Mouse (Mus musculus): Measurements from ENCODE around the gene AI987944. TPM values are rescaled to one million over a fixed set of nuclear protein-coding genes. Genes with fewer than 3 reads are reported as not detected.

AI987944 gene
- total and polyA plus RNA-seq, 3 experiments: 8.3 to 18.5 (median 9.6) TPM

- no peak for TF ChIP-seq ZNF384 (IDR thresholded peaks at IDR 0.05; ENCODE audit: low read depth, low read length)
Observed at GRCm38 (mm10) chr7:41393048-41393971, at the start of gene AI987944 (continued).

- no peak overlapping the region; the same call in 1 of the 2 replicates for H3K4me2 ChIP-seq (ENCODE audit: insufficient read depth, low read depth, poor library complexity, severe bottlenecking)
- TF ChIP-seq MAX (IDR thresholded peaks at IDR 0.05; ENCODE audit: low read length): no peak
- no peak for TF ChIP-seq IRF4 (IDR thresholded peaks at IDR 0.05; ENCODE audit: low read depth, low read length)
- TF ChIP-seq PAX5 (IDR thresholded peaks at IDR 0.05; ENCODE audit: low read length): no peak
- no peak for TF ChIP-seq BHLHE40 (IDR thresholded peaks at IDR 0.05; ENCODE audit: low read depth, low read length)
- no peak for TF ChIP-seq MYC (IDR thresholded peaks at IDR 0.05; ENCODE audit: low read depth, low read length)
- TF ChIP-seq CTCF (conservative IDR thresholded peaks at IDR 0.05 in 1 of 2, IDR thresholded peaks at IDR 0.05 in 1 of 2; ENCODE audit: low read depth in 2 of 2, low read length in 2 of 2): no peak
- no peak for TF ChIP-seq EP300 (IDR thresholded peaks at IDR 0.05; ENCODE audit: low read length)
- no peak for TF ChIP-seq CHD1 (IDR thresholded peaks at IDR 0.05; ENCODE audit: low read depth, low read length)
- no peak for TF ChIP-seq NRF1 (IDR thresholded peaks at IDR 0.05; ENCODE audit: low read depth, low read length)
- TF ChIP-seq RAD21 (IDR thresholded peaks at IDR 0.05; ENCODE audit: low read depth, low read length): no peak
- no peak for TF ChIP-seq SIN3A (IDR thresholded peaks at IDR 0.05; ENCODE audit: low read length)
- no peak for TF ChIP-seq NELFE (IDR thresholded peaks at IDR 0.05; ENCODE audit: low read depth, low read length)
- TF ChIP-seq UBTF (IDR thresholded peaks at IDR 0.05; ENCODE audit: low read depth, low read length): no peak
- no peak for TF ChIP-seq USF1 (IDR thresholded peaks at IDR 0.05; ENCODE audit: low read depth, low read length)
- TF ChIP-seq RCOR1 (conservative IDR thresholded peaks at IDR 0.05; ENCODE audit: low read depth, low read length): no peak
- TF ChIP-seq CHD2 (IDR thresholded peaks at IDR 0.05; ENCODE audit: low read length): no peak
- TF ChIP-seq ZKSCAN1 (IDR thresholded peaks at IDR 0.05; ENCODE audit: borderline replicate concordance, low read depth, low read length): no peak
- no peak for TF ChIP-seq MAZ (IDR thresholded peaks at IDR 0.05; ENCODE audit: low read depth, low read length)
- no peak for TF ChIP-seq POLR2AphosphoS2 (IDR thresholded peaks at IDR 0.05; ENCODE audit: low read depth, low read length)
- H3K27me3 ChIP-seq (replicated peaks): peaks cover 11% of the 10 kb centered on the region
- no peak overlapping the region for H3K9ac ChIP-seq (ENCODE audit: insufficient read depth, low read depth)
- H3K9me3 ChIP-seq (replicated peaks; ENCODE audit: low read length): no peaks in the 10 kb centered on the region
- in situ Hi-C loops (cut with MboI; ENCODE audit: low pct_ligation_motif_present, low pct_unique_long_range_greater_than_20kb, low sequenced_read_pairs) (loop anchor here (25.0 kb wide), 1 partner anchor 243 kb away; the partner anchor contains the start of gene Zfp788), dilution Hi-C loops (cut with MboI; ENCODE audit: extremely low pct_ligation_motif_present, extremely low pct_unique_long_range_greater_than_20kb, low sequenced_read_pairs) (no loop called here)
- no peaks in the 10 kb centered on the region for H3K36me3 ChIP-seq (replicated peaks in 1 of 2; ENCODE audit: control insufficient read depth in 1 of 2, insufficient read depth in 1 of 2, low read length in 1 of 2)
- peaks cover 2 to 15% of the 10 kb centered on the region in 2 experiments; a peak in 3 of 4 replicates for H3K4me1 ChIP-seq (ENCODE audit: control insufficient read depth in 1 of 2, insufficient read depth in 2 of 2)
- no peak overlapping the region for H3K4me3 ChIP-seq (replicated peaks in 1 of 3; ENCODE audit: low read depth in 2 of 3, low read length in 2 of 3, poor library complexity in 1 of 3)
- H3K27ac ChIP-seq (ENCODE audit: insufficient read depth, low read depth): no peak overlapping the region
- no peak for DNase-seq (ENCODE audit: extremely low read depth)
- H3K79me2 ChIP-seq (replicated peaks; ENCODE audit: control insufficient read depth, extremely low read depth, insufficient read depth, poor library complexity, severe bottlenecking): peaks cover 8% of the 10 kb centered on the region
Observed at GRCm38 (mm10) chr7:41394130-41394529, 951 bp upstream of the AI987944 start.

Other genes starting within 250 kb of the AI987944 start
- gene Gm5592, start 239.5 kb downstream of the AI987944 start, total RNA-seq (2012; rRNA removed): not detected in 2 replicates
- gene Gm5592, start 239.5 kb downstream of the AI987944 start, total RNA-seq (2014; rRNA removed): not detected in 2 replicates
- gene Gm5592, start 239.5 kb downstream of the AI987944 start, polyA plus RNA-seq (2012; ENCODE audit: insufficient read length, low read depth): not detected in 2 replicates
- gene Vmn2r57, start 55.3 kb upstream of the AI987944 start, total RNA-seq (2012; rRNA removed): not detected in 2 replicates
- not detected in 2 replicates for gene Vmn2r57, start 55.3 kb upstream of the AI987944 start, total RNA-seq (2014; rRNA removed)
- not detected in 2 replicates for gene Vmn2r57, start 55.3 kb upstream of the AI987944 start, polyA plus RNA-seq (2012; ENCODE audit: insufficient read length, low read depth)
- not detected in 2 replicates for gene Gm20449, start 106.0 kb upstream of the AI987944 start, total RNA-seq (2012; rRNA removed)
- gene Gm20449, start 106.0 kb upstream of the AI987944 start, total RNA-seq (2014; rRNA removed): not detected in 2 replicates
- gene Gm20449, start 106.0 kb upstream of the AI987944 start, polyA plus RNA-seq (2012; ENCODE audit: insufficient read length, low read depth): not detected in 2 replicates
- gene AW146154, start 106.5 kb upstream of the AI987944 start, total RNA-seq (2012; rRNA removed): 6.4 and 8.9 TPM in 2 replicates
- gene AW146154, start 106.5 kb upstream of the AI987944 start, total RNA-seq (2014; rRNA removed): 10.0 and 11.8 TPM in 2 replicates
- gene AW146154, start 106.5 kb upstream of the AI987944 start, polyA plus RNA-seq (2012; ENCODE audit: insufficient read length, low read depth): 2.6 and 4.4 TPM in 2 replicates
- gene Gm6871, start 180.3 kb upstream of the AI987944 start, total RNA-seq (2012; rRNA removed): 0.13 TPM in 1 of 2 replicates, not detected in the other
- 0.63 TPM in 1 of 2 replicates, not detected in the other for gene Gm6871, start 180.3 kb upstream of the AI987944 start, total RNA-seq (2014; rRNA removed)
- 0.19 TPM in 1 of 2 replicates, not detected in the other for gene Gm6871, start 180.3 kb upstream of the AI987944 start, polyA plus RNA-seq (2012; ENCODE audit: insufficient read length, low read depth)
- 18.2 and 20.5 TPM in 2 replicates for gene 2610021A01Rik, start 205.9 kb upstream of the AI987944 start, total RNA-seq (2012; rRNA removed)
- 27.9 and 38.3 TPM in 2 replicates for gene 2610021A01Rik, start 205.9 kb upstream of the AI987944 start, total RNA-seq (2014; rRNA removed)
- 14.1 and 17.3 TPM in 2 replicates for gene 2610021A01Rik, start 205.9 kb upstream of the AI987944 start, polyA plus RNA-seq (2012; ENCODE audit: insufficient read length, low read depth)
- 4.8 and 5.0 TPM in 2 replicates for gene Zfp788, start 239.8 kb upstream of the AI987944 start, total RNA-seq (2012; rRNA removed)
- gene Zfp788, start 239.8 kb upstream of the AI987944 start, total RNA-seq (2014; rRNA removed): 11.6 and 13.8 TPM in 2 replicates
- gene Zfp788, start 239.8 kb upstream of the AI987944 start, polyA plus RNA-seq (2012; ENCODE audit: insufficient read length, low read depth): 5.4 and 5.6 TPM in 2 replicates

All from CH12.LX (cell line).